ENCODE assay signal across 8 mouse cellular contexts in the genomic region with DNA sequence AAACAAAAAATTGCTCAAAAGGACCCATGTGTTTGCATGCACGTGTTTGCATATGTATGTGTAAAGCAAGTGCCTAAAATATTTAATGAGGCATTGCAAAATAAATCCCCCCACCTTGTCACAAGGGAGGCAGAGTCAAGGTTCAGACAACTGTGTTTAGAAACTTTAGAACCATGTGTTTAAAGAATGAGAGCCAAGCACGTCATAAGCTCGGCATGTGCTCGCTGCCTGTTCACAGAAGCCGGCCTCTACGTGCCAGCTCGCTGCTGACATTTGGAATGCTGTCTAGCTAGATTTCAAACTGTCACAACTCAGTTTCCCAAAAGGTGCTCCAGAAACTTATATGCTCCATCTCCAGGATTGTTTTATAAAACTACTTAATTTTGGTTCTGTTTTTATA. TPM values are rescaled to one million over a fixed set of nuclear protein-coding genes. Genes with fewer than 3 reads are reported as not detected.
DNase-seq lines count a peak whose midpoint lies in the region; ATAC-seq lines count a peak whose summit lies in the region.

No protein-coding gene starts in this region.

- H3K27me3 ChIP-seq in stomach, embryonic 15.5 days (replicated peaks): no peaks in the 10 kb centered on the region

- 0 out of 2 replicates have a peak, but pooled peaks have one; percentile 53 for ATAC-seq in stomach, embryonic 15.5 days (ENCODE audit: insufficient read depth, low FRiP score, low read depth)
- ATAC-seq in frontal cortex, adult (ENCODE audit: low TSS enrichment): no peak

- 26% methylated on average over 7 of the region's 7 CpGs for WGBS in stomach, embryonic 15.5 days

- no peak overlapping the region for H3K4me3 ChIP-seq in stomach, embryonic 15.5 days (replicated peaks)

- H3K4me2 ChIP-seq in stomach, embryonic 15.5 days: no peak overlapping the region

- H3K9ac ChIP-seq in stomach, embryonic 15.5 days: no peak overlapping the region

- H3K36me3 ChIP-seq in stomach, embryonic 15.5 days: no peaks in the 10 kb centered on the region

- 0 out of 2 replicates have a peak, but pooled peaks cover 3% of the 10 kb centered on the region for H3K4me1 ChIP-seq in stomach, embryonic 15.5 days

- peak; percentile 13 for DNase-seq in ovary, postnatal 36 days (ENCODE audit: low spot score)
- DNase-seq in ovary, postnatal 14 days (ENCODE audit: low spot score): no peak
- DNase-seq in gastrocnemius, postnatal 10 days: peak; percentile 8
- peak; percentile 22 for DNase-seq in kidney, postnatal 10 days
- DNase-seq in Muller cell, postnatal 12 days (ENCODE audit: inconsistent ontology term): no peak
- DNase-seq in right cerebral cortex, postnatal 25 days: no peak

- H3K9me3 ChIP-seq in stomach, embryonic 15.5 days: no peaks in the 10 kb centered on the region

- no peak overlapping the region for H3K27ac ChIP-seq in stomach, embryonic 15.5 days

RNA-seq across cellular contexts. Expression of a gene that starts 27.5 kb away (rescaled TPM):
- total RNA-seq in gastrocnemius, postnatal 10 days (2021): 100 to 1,000 TPM; 290 to 306 TPM
- 95.0 and 95.2 TPM in 2 replicates for polyA plus RNA-seq in stomach, embryonic 15.5 days (2015; fragmentation: Nextera tagmentation; extraction: Ambion mirVana)

Comparison
In these comparisons a context has a peak if more than half of its experiments do, and no peak if none do; other contexts are left out.
1. DNase-seq: peak in ovary, postnatal 36 days (single experiment), gastrocnemius, postnatal 10 days (single experiment) and kidney, postnatal 10 days (single experiment); none in ovary, postnatal 14 days (single experiment), Muller cell, postnatal 12 days (single experiment) and right cerebral cortex, postnatal 25 days (single experiment).